Mouse (Mus musculus): ENCODE data around the gene Olfr749.
"Not testable (repeated sequence)": the region's sequence is repeated elsewhere in the genome, so short reads cannot be mapped to it uniquely, and the experiment has no call there.

Olfr749 gene

GRCm38 (mm10) chr14:50744994-50745393 is at the start of gene Olfr749:
Olfr749 (minus strand) TSS chr14:50745094.
- DNase-seq = no peak

GRCm38 (mm10) chr14:50788157-50788556 is 43.3 kb upstream of the Olfr749 start:
- DNase-seq = no peak

GRCm38 (mm10) chr14:50785251-50785637 is 40.4 kb upstream of the Olfr749 start, which contains the start of gene Ttc5:
Ttc5 (minus strand) TSS chr14:50785519.
- DNase-seq = peak; percentile 99

GRCm38 (mm10) chr14:50784391-50785250 is 39.7 kb upstream of the Olfr749 start:
- DNase-seq = peak; percentile 36 to 54

GRCm38 (mm10) chr14:50782166-50782565 is 37.3 kb upstream of the Olfr749 start:
- DNase-seq = no peak

- peak; percentile 18 to 33 for DNase-seq
These were observed 26.4 kb upstream of the Olfr749 start for GRCm38 (mm10) chr14:50771342-50771741.

- DNase-seq = no peak
These were observed 20.8 kb upstream of the Olfr749 start for GRCm38 (mm10) chr14:50765736-50766135.

GRCm38 (mm10) chr14:50758416-50759085 is 13.7 kb upstream of the Olfr749 start:
- no peak for DNase-seq

- DNase-seq = no peak
These were observed 3.3 kb downstream of the Olfr749 start for GRCm38 (mm10) chr14:50741584-50741983.

- no peak for DNase-seq
These were observed 4.6 kb downstream of the Olfr749 start for GRCm38 (mm10) chr14:50740334-50740733.

- not testable (repeated sequence) for DNase-seq
These were observed 22.5 kb downstream of the Olfr749 start for GRCm38 (mm10) chr14:50722371-50722770.

- not testable (repeated sequence) for DNase-seq
These were observed 25.0 kb downstream of the Olfr749 start for GRCm38 (mm10) chr14:50719875-50720274.

GRCm38 (mm10) chr14:50707073-50707472 is 37.8 kb downstream of the Olfr749 start, which contains the start of gene Olfr748:
Olfr748 (plus strand) TSS chr14:50707373.
- no peak for DNase-seq

GRCm38 (mm10) chr14:50693106-50693505 is 51.8 kb downstream of the Olfr749 start, which contains the start of gene Olfr747:
Olfr747 (minus strand) TSS chr14:50693206.
- DNase-seq = no peak

Measured in B cell, adult 2 months (primary cell).